Mouse (Mus musculus): Measurements from ENCODE around the gene Atxn3. TPM values are rescaled to one million over a fixed set of nuclear protein-coding genes. Genes with fewer than 3 reads are reported as not detected.

The Atxn3 gene
- total RNA-seq (2021), result 10 to 100 TPM; 18.6 to 18.7 TPM
- long read RNA-seq, experiment 1, full-length matches to known transcripts, result 2 of 10 reads
- long read RNA-seq, experiment 1, partial matches to known transcripts, result 1 of 10 reads
- long read RNA-seq, experiment 1, other reads (novel, unspliced or antisense), result 7 of 10 reads
- long read RNA-seq, experiment 2, full-length matches to known transcripts, result 5 of 8 reads
- long read RNA-seq, experiment 2, partial matches to known transcripts, result 0 of 8 reads
- long read RNA-seq, experiment 2, other reads (novel, unspliced or antisense), result 3 of 8 reads

DNA sequence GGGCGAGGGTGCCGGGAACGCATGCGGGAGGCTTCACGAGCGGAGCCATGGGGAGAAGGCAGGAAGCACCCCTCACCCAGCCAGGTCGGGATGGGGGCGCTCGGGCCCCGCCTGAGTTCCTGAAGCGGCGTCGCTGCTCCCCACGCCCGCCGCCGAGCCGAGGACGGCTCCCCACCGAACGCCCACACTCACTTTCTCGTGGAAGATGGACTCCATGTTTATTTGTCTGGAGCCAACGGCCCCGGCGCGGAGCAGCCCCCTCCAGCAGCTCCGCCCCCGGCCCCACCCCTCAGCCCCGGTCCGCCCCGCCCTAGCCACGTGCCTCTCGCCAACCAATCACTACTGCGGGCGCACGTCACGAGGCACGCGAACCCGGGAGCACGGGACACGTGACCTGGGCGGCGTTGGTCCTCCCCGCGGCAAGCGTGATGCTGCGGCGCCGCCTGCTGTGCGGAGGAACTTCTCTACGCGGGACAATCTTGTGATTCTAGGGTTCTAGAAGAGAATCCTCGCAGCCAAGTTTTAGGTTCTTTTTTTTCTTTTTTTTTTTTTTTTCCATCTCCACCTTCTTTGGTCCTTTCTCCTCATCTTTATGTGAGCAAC, at the start of gene Atxn3:
Atxn3 (minus strand) TSS at position 305 of the 603 bp plus-strand sequence.
- DNase-seq (ENCODE audit: low spot score in 2 of 2), result peak; percentile 95 to 97

DNA sequence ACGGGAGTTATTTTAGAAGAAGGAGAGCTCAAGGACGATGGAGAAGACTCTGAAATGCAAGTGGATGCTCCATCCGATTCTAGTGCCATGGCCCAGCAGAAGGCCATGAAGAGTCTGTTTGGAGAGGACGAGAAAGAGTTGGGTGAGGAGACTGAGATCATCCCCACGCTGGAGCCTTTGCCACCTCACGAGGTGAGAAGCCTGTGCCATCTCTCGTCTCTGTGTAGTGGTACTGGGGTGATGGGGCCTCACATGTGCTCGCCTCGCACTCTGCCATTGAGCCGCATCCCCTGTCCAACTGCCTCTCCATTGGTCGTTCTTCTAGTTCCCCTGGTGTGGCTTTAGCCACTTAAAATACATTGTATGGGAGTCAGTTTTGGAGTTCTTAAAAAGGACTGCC, 42.7 kb upstream of the Atxn3 start:
- no peak for DNase-seq (ENCODE audit: low spot score in 2 of 2)

DNA sequence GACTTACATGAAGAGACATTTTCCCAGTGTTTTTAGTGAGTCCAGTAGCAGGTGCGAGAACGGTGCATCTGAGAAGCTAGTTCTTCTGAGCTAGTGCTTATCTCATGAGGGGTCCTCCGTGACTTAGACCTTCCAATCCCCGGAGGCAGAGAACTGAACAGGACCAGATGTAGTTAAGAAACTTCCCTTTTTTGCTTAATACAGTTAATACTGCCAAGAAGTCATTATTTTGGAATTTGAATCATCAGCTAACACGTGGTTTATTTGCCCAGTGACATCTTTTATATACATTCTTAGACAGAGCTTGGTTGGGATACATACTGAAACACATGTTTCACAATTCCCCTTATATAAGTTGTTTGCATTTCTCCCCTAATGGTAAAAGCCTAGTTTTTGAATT, 40.9 kb upstream of the Atxn3 start:
- DNase-seq (ENCODE audit: low spot score in 2 of 2), result no peak

DNA sequence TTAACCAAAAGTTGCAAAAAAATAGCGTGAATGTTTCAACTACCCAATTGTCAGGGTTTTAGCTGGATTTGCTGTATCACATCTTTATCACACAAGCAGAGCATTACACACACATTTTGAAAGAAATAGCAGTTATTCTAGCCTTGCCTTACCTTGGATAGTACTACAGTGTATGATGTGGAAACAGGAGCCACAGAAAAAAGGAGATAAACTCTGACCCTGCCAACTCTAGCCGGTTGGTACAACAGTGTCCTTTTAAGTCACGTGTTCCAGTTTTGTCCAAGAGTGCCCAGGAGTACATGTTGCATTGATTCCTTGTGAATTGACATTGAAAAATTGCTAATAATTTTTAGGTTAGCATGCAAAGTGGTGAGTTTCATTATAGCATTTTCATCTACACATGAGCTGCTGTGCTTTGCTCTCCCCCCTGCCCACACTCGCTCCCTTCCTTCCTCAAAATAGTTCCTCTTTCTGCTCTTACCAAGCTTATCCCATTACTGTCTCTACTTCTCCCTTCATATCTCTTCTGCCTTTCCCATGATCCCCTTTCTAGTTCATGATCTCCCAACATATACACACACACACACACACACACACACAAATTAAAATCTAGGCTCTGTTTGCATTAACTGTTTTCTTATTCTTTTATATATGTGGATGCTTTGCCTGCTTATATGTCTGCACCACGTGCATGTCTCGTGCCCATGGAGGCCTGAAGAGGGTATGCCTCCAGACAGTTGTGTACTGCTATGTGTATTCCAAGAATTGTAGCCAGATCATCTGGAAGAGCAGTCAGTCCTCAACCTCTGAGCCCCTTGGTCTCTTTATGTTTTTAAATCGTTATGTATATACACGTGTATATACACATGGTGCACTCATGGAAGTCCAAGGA, 36.8 kb upstream of the Atxn3 start:
- DNase-seq (ENCODE audit: low spot score in 2 of 2), result no peak

DNA sequence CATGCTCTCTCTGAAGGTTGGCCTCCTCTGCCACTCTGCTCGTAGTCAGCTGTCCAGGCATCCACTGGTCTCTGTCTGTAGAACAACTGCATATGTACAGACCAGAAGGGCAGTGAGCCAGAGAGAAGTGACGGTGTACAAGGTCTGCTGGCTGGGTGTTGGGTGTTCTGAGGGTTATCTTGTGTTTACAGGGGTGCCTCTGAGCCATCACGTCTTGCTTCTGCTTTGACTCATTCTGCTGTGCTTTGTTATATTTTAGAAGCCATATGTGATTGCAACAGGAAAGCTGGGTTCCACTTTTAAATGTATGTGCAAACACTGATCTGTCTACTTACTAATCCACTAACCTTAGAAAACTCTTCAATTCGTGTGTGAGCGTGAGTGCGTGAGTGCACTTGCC, 29.6 kb upstream of the Atxn3 start:
- DNase-seq (ENCODE audit: low spot score in 2 of 2), result no peak

DNA sequence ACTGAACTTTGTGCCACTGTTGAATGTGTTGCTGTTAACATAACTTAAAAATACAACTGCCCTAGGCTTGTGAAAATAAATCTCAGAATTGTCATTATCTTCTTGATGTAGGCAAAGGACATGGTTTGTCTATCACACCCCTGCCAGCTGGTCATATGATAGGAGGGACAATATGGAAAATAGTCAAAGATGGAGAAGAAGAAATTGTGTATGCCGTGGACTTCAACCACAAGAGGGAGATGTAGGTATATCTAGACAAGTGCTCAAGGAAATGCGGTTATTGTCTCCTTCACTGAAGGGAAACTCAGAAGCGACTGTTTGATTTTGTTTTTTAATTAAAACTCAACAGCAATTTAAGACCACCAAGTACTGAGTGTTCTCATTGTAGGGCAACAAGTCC, 27.1 kb upstream of the Atxn3 start:
- peak in 1 of 2 experiments; percentile 27 for DNase-seq (ENCODE audit: low spot score in 2 of 2)

DNA sequence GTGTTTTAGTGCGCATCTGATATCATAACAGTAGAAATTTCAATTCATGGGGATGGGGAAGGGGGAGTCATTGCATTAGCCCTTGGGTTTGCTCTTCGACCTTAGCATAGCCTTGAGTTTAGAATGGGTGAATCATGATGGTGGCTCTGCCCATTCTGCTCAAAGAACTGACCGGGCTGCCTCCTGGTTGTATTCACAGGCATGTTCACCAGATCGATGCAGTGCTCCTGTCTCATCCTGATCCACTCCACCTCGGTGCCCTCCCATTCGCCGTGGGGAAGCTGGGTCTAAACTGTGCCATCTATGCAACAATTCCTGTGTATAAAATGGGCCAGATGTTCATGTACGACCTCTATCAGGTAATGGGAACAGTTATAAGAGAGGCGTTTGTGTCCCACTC, 24.9 kb upstream of the Atxn3 start:
- DNase-seq (ENCODE audit: low spot score in 2 of 2), result no peak

DNA sequence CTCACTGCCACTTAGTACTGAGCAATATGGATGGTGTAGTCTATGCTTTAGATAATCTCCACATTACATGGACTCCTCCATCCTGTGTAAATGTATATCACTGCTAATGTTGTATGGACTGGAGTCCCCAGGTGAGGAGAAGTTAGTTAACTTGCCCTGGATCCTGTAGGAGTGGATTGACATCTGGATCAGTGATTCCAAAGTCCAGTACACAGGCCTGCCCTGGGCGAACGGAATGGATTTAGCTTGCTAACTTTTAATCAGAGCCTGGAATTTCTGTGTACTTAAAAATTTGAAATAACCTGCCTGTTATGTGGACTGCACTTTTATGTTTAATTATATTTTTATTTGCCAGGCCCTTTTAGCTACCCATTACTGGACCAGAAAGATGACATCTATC, 23.5 kb upstream of the Atxn3 start:
- no peak for DNase-seq (ENCODE audit: low spot score in 2 of 2)

DNA sequence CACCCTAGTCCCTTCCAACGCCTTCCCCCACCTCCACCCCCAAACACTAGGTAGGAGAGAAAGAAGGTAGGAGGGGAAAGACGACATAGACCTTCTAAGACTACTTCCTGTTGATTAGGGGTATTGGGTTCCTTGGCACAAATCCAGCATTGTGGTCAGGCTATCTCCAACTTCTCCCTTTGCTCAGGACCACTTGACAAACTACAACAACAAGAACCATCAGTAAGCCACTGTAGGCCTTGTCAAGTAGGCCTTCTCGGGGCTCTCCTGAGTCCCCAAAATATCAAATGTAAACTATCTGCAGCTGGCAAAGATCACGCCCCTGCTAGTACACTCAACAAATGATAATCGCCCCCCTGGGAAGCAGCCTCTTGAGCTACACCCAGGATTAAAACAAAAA, 22.2 kb upstream of the Atxn3 start:
- DNase-seq (ENCODE audit: low spot score in 2 of 2), result no peak

DNA sequence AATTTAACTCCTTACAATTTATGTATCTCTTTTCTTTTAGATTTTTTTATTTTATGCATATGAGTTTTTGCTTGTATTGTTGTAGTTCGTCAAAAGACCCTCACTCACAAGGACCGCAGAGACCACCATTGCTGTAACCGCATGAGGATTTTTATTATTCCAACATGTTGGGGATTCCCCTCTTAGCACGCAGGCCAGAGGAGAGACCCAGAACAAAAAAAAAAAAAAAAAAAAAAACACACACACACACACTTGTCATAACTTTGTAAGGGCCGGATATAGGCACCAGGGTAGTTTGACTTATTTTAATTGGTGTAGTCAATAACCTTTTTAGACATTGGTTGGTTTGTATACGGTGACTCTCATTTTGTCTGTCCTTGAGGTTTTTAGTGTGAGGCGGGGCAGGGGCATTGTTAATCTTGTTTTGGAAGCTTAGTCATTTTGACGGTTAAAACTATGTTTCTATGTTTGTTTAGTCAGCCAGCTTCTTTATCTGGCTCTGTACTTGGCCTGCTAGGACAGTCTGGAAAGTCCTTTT, 21.2 kb upstream of the Atxn3 start:
- no peak for DNase-seq (ENCODE audit: low spot score in 2 of 2)

DNA sequence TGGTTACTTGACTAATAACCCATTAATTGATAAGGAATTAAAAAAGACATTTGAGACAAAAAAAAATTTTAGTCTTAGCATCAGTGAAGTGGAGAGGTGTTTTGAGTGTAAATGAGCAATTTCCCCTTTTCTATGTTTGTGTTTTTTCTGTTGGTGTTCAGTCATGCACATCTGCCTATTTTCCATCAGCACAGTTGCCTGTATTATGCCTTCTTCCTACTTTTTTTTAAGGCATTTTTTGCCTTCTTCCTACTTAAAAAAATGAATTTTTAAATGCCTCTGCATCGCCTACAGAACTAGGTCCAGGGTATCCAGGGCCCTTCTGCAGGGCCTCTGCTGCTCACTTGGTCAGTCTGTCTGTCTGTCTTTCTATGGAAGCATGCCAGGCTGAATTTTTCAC, 20.5 kb upstream of the Atxn3 start:
- no peak for DNase-seq (ENCODE audit: low spot score in 2 of 2)

DNA sequence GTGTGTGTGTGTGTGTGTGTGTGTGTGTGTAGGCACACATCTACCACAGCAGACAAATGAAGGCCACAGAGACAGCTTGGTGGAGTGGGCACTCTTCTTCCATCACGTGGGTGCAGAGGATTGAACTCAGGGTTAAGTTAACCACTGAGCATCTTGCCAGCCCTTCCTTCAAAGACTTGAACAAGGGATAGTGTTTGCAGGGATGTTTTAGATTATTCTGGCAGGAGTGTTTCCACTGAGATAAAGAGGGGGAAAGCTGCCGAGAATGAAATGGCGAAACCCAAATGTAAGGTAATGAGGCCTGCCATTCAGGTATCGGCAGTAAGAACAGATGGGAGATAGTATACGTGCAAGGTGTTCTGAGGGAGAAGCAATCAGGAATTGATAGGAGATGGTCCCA, 20.1 kb upstream of the Atxn3 start:
- DNase-seq (ENCODE audit: low spot score in 2 of 2), result no peak

DNA sequence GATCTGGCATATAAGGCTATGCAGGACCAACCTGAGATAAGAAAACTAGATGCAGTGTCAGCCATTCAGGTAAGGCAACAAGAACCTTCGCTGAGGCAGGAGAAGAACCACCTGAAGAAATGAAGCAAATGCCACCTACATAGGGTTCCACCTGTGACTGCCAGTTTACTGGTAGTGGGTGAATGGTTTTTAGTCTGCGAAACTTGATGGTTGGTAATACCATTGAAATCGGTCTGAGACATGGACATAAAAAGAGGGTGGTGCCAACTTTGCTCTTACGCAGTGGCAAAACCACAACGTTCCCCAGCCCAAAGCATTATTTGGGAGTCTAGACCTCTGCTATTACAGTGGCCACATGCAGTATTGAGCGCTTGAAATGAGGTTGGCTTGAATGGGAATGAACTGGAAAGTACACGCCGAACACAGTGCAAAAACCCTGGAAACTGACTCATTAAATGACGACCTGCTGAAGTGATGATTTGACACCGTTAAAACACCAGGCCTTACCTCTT, 19.4 kb upstream of the Atxn3 start:
- no peak for DNase-seq (ENCODE audit: low spot score in 2 of 2)

DNA sequence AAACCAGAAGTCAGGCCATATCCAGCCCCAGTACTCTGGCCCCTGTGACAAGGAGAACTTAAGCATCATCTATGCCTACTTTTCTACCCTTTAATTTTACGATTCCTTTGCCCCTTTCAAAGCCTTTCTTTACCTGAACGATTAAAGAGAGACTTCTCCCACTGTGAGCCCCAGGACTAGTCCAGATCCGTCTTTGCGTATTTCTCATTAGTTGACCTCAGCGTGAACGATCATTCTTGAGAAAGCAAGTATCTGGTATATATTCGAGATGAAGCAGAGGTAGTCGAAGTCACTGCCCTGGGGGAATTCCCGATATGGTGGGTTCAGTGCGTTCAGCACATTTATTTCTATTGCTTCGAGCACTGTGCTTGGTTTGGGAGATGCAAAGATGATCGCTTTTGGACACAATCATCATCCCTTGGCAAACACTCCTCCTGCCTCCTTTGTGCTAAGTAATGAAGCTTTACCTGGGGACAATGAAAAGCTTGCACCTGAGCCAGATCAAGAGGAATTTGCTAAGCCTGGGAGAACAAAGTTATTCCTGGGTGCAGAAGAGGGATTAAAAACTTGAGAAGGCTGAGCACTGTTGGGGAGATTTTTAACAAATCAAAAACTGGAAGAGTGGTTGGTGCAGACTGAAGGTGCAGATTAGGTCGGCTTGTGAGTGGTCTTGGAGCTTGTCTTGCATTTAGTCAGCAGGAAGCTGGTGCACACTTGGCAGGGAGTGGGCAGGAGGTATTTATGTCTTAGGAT, 18.8 kb upstream of the Atxn3 start:
- no peak for DNase-seq (ENCODE audit: low spot score in 2 of 2)

DNA sequence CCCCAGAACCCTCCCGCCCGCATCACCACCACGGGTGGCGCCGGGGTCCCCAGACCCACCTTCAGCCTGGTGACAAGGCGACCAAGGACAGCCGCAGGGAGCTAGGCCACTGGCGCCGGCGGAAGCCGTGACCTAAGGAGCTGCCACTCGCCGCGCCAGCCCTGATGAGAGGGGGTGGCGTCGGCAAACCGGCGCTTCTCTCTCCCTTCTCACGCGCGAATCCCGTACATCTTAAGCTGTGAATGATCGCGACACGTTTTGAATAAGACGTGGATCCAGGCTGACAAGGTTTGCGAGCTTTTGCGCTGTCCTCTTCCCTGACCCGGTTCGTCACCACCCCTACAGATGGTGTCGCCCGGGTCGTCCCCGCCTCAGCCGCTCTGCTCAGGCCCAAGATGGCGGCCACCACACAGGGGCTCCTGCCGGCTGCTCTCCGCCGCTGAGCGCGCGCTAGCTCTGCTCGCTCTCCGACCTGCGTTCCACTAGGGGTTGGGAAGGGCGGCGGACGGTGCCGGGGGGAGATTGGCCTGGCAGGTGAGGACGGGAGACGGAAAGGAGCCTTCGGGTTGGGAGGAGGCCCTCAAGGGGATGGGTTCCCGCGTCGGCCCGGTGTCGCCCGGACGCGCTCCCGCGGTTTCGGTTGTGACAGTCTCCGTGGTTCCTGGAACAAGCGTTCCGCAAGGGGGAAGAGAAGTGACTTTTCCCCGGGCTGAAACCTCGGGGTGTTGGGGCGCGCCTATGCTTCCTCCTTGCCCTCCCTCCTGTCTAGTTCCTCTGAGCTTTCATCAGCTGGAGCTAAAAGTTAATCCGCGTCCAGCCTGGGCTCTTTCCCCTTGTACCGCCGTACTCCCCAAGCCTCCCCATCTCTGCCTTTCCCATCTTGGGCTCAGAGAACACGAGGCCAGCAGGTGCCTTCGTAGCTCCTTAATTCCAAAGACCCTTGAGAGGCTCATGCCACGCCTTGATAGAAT, 17.8 kb upstream of the Atxn3 start, which contains the start of gene Cpsf2:
Cpsf2 (plus strand) TSS at position 388 of the 971 bp plus-strand sequence.
- DNase-seq (ENCODE audit: low spot score in 2 of 2), result peak; percentile 85 to 95

DNA sequence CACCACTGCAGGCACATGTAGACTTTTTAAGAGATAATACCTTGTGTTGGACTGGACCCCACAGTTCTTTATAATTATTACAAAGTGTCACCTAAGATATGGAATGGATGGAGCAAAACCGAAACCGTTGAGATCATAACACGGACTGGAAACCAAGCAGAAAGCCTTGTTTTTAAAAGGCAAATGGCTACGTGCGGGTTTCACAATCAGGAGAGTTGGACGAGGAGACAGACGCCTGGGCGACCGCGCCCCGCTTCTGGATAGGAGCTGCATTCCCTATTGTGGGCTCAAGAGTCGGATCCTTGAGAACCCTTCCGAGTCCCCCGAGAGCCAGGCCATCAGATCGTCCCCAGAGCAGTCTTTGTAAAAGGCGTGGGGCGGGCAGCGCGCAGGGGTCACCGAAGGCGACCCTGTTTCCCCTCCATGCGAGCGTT, 17.1 kb upstream of the Atxn3 start:
- DNase-seq (ENCODE audit: low spot score in 2 of 2), result no peak

DNA sequence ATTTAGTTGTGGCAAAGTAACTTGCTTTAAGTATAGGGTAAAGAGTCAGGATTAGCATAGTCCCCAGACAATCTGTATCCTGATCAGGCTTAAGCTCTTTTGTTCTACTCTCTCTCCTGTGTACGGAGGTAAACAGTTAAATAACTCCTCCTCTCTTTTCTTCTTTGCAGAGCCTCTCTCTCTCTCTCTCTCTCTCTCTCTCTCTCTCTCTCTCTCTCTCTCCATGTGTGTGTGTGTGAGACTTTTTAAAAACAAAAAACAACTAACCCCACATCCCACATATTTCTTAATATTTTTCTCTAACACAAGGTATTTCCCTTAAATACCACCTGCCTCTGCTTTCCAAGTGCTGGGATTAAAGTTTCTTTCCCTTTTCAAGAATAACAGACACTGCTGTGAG, 16.5 kb upstream of the Atxn3 start:
- DNase-seq (ENCODE audit: low spot score in 2 of 2), result no peak

DNA sequence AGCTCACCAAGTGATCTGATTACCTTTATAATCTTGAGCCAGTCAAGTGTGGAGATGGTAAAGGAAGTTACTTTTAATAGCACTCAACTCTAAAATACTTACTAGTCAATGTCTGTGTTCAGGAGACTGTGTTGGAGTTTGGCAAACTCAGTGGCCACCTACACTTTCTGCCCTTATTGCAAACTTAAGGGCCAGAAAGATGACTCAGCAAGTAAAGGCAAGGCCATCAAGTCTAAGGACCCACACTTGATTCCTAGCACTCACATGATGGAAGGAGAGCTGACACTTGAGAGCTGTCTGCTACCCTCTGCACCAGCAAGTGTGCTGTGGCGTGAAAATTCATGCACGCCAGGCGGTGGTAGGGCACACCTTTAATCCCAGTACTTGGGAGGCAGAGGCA, 14.2 kb upstream of the Atxn3 start:
- no peak for DNase-seq (ENCODE audit: low spot score in 2 of 2)

DNA sequence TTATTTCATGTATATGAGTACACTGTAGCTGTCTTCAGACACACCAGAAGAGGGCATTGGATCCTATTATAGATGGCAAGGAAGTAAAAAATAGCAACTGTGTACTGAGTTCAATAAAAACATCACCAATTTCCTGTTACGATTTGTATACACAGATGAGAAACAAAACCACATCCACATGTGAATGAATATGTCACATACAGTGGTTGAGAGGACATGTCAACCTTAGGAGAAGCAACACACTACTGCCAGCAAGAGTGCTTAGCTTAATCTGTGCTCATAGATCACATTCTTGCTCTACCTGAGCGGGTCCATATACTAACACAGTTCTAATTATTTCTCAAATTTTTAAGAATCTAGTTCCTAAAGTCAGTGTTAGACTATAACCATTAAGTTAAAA, 13.3 kb upstream of the Atxn3 start:
- no peak for DNase-seq (ENCODE audit: low spot score in 2 of 2)

Measured in layer of hippocampus, postnatal 14 days (tissue).